Comparison of ENCODE assay signal across 8 mouse cellular contexts in the genomic region with DNA sequence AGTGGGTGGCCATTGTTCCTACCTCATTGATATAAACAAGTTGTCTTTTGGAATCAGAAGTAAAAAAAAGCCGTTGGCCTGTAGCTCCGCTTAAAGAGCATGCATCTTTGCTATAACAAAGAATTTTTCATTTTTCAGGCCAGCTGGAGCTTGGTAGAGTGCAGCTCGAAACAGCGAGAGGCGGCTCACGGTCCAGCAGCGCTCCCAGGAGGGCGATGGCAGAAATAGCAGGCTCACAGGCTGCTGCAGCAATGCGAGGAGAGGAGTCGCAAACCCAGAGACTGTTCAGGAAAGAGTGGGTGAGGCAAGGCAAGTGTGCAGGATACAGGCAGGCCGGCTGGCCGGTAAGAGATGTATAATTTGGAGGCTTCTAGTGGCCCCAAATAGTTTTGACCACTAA. TPM values are rescaled to one million over a fixed set of nuclear protein-coding genes. Genes with fewer than 3 reads are reported as not detected.
A peak's percentile ranks its signal among the peaks of the same experiment; 100 is the strongest.
DNase-seq lines count a peak whose midpoint lies in the region; ATAC-seq lines count a peak whose summit lies in the region.

No protein-coding gene starts in this region.

- no peak overlapping the region for H3K9ac ChIP-seq in forebrain, embryonic 12.5 days
- H3K9ac ChIP-seq in hindbrain, embryonic 12.5 days, result no peak overlapping the region
- no peak overlapping the region for H3K9ac ChIP-seq in neural tube, embryonic 11.5 days (ENCODE audit: low read length)

- no peak overlapping the region for H3K4me2 ChIP-seq in forebrain, embryonic 12.5 days
- no peak overlapping the region for H3K4me2 ChIP-seq in hindbrain, embryonic 12.5 days (replicated peaks)
- H3K4me2 ChIP-seq in neural tube, embryonic 11.5 days (ENCODE audit: low read depth), result no peak overlapping the region

- no peaks in the 10 kb centered on the region for H3K9me3 ChIP-seq in forebrain, embryonic 12.5 days
- H3K9me3 ChIP-seq in hindbrain, embryonic 12.5 days (replicated peaks), result no peaks in the 10 kb centered on the region
- no peaks in the 10 kb centered on the region for H3K9me3 ChIP-seq in neural tube, embryonic 11.5 days (ENCODE audit: control insufficient read depth, low read length)

- no peaks in the 10 kb centered on the region for H3K4me1 ChIP-seq in forebrain, embryonic 12.5 days
- H3K4me1 ChIP-seq in hindbrain, embryonic 12.5 days, result no peaks in the 10 kb centered on the region
- H3K4me1 ChIP-seq in neural tube, embryonic 11.5 days (ENCODE audit: control insufficient read depth, insufficient read depth, low read length), result no peaks in the 10 kb centered on the region

- no peaks in the 10 kb centered on the region for H3K36me3 ChIP-seq in forebrain, embryonic 12.5 days (replicated peaks)
- no peaks in the 10 kb centered on the region for H3K36me3 ChIP-seq in hindbrain, embryonic 12.5 days
- H3K36me3 ChIP-seq in neural tube, embryonic 11.5 days (ENCODE audit: control insufficient read depth, insufficient read depth, low read length), result no peaks in the 10 kb centered on the region

- H3K27me3 ChIP-seq in forebrain, embryonic 12.5 days, result no peaks in the 10 kb centered on the region
- no peaks in the 10 kb centered on the region for H3K27me3 ChIP-seq in hindbrain, embryonic 12.5 days
- no peaks in the 10 kb centered on the region for H3K27me3 ChIP-seq in neural tube, embryonic 11.5 days (ENCODE audit: control insufficient read depth, insufficient read depth, low read length)

- ATAC-seq in forebrain, embryonic 12.5 days (ENCODE audit: low FRiP score), result peak; percentile 87
- ATAC-seq in hindbrain, embryonic 12.5 days (ENCODE audit: low FRiP score), result peak; percentile 85
- ATAC-seq in neural tube, embryonic 11.5 days (ENCODE audit: insufficient read depth, low FRiP score, low TSS enrichment), result peak; percentile 78

- H3K27ac ChIP-seq in forebrain, embryonic 12.5 days, result no peak overlapping the region
- H3K27ac ChIP-seq in hindbrain, embryonic 12.5 days, result no peak overlapping the region
- no peak overlapping the region for H3K27ac ChIP-seq in neural tube, embryonic 11.5 days (ENCODE audit: low read depth, low read length)

- no peak overlapping the region for H3K4me3 ChIP-seq in forebrain, embryonic 12.5 days (replicated peaks)
- H3K4me3 ChIP-seq in hindbrain, embryonic 12.5 days, result no peak overlapping the region
- H3K4me3 ChIP-seq in neural tube, embryonic 11.5 days (ENCODE audit: low read depth, low read length), result no peak overlapping the region

- intact Hi-C loops in left cerebral cortex, postnatal 4 days (cut with DNase I), result no loop called here

- 24% methylated on average over 12 of the region's 12 CpGs for WGBS in forebrain, embryonic 12.5 days
- 27% methylated on average over 12 of the region's 12 CpGs for WGBS in hindbrain, embryonic 12.5 days
- WGBS in neural tube, embryonic 11.5 days, result 32% methylated on average over 12 of the region's 12 CpGs

- DNase-seq in gastrocnemius, adult 18-20 months (ENCODE audit: low spot score), result peak; percentile 2
- no peak for DNase-seq in gastrocnemius, adult 8-10 months (ENCODE audit: low spot score in 2 of 2)
- peak; percentile 84 for DNase-seq in brain, adult 2 months (ENCODE audit: low read depth, low spot score)
- DNase-seq in left cerebral cortex, postnatal 4 days, result peak; percentile 73
- DNase-seq in neural tube, embryonic 11.5 days (ENCODE audit: low spot score), result peak; percentile 65
- no peak for DNase-seq in spleen, postnatal 10 days (ENCODE audit: low spot score in 2 of 2)

RNA-seq across cellular contexts. Expression of a gene that starts 42.0 kb away (rescaled TPM):
- total RNA-seq in gastrocnemius, adult 18-20 months (2021), result not detected
- not detected for total RNA-seq in gastrocnemius, adult 8-10 months (2022)
- 29.7 and 32.8 TPM in 2 replicates for polyA plus RNA-seq in forebrain, embryonic 12.5 days (2016; fragmentation: Nextera tagmentation; extraction: Ambion mirVana)
- 18.4 and 20.3 TPM in 2 replicates for polyA plus RNA-seq in hindbrain, embryonic 12.5 days (2016; fragmentation: Nextera tagmentation; extraction: Ambion mirVana)
- 1 to 10 TPM; 3.2 TPM for total RNA-seq in left cerebral cortex, postnatal 4 days (2021)
- polyA plus RNA-seq in neural tube, embryonic 11.5 days (2014; fragmentation: Nextera tagmentation; extraction: Ambion mirVana), result 18.4 and 20.3 TPM in 2 replicates

Comparison
In these comparisons a context has a peak if more than half of its experiments do, and no peak if none do; other contexts are left out.
1. DNase-seq: peak in gastrocnemius, adult 18-20 months (single experiment), brain, adult 2 months (single experiment), left cerebral cortex, postnatal 4 days (single experiment) and neural tube, embryonic 11.5 days (single experiment); none in gastrocnemius, adult 8-10 months (0 of 2) and spleen, postnatal 10 days (0 of 2).
2. Peak in every context shown above with its lines, with median percentiles within 50 percentile points of each other: ATAC-seq.